Mouse (Mus musculus) cerebellum, postnatal 4 days (tissue): ENCODE results near the gene Slc16a7.

Source experiments
- DNase-seq, 2 experiments: peaks; one replicate each; pipeline ENCODE4 v3.0.0; 2022; ENCODE audit warnings: low spot score in 2 of 2, mixed read lengths in 1 of 2

The Slc16a7 gene

DNA sequence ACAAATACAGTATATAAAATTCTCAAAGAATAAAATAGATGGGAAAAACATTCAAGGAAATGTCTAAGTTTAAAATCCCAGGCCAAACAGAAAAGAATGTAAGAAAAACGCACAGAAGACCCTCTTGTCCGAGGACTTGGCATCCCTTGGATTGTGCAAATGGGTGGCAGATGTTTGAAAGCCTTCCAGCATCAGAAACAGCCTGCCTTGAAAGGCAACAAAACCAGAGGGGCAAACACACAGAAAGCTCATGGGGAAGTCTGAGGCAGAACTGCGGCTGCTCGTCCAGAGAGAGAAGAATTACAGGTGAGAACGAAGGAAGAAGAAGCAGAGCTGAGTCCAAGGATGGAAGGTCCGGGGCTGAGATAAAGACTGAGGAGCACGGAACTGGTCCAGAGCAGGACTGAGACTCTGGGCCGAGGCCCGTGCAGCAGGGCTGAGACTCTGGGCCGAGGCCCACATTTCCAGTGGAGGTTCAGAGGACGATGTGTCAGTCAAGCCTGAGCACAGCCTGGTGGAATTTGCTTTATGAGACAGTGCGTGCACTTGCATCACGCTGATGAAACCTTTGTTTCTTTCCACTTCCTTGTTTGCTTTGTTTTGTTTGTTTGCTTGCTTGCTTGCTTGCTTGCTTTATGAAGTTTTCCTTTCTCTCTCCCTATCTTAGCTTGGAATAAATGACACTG, 65.0 kb downstream of the Slc16a7 start:
- DNase-seq = peak in 1 of 2 experiments; percentile 22

DNA sequence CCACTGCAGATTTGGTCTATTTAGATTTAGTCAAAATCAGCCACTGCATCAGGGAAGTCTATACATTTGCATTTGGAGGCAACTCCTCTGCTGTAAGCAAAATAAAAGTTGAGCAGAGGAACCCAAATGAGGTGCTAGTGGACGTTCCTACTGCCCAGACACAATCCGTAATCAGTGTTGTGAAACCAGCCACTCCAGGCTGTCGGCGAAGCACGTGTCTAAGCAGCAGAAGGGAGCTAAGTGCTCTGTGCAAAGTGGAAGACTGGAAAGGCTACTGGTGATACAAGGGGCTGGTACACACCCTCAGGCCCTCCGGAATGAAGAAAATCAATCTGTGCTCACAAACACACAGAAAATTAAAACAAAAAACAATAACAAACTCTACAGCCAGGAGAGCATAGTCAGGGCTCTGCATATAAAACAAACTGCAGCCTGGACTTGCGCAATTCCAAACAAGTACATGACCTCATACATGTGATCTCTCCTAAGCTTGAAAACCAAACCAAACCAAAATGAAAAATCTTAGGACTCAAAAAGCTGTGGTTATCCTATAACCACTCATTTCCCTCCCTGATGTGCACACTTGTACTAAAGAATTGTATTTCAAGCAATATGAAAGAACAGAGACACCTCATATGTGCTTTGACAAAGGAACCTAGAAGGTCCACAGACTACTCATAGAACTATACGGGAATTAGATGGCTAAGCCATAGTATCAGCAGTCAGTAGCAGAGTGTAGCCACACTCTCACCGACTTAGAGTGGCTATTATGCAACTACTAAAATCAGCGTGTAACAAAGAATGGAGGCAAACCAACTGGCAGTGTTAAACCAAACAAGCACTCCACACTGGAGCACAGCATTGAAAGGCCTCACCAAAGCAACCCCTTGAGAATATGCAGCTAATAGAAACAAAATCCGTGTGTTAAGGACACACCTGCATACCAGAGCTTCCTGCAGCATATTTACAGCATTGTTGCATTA, 67.5 kb downstream of the Slc16a7 start:
- DNase-seq = no peak

DNA sequence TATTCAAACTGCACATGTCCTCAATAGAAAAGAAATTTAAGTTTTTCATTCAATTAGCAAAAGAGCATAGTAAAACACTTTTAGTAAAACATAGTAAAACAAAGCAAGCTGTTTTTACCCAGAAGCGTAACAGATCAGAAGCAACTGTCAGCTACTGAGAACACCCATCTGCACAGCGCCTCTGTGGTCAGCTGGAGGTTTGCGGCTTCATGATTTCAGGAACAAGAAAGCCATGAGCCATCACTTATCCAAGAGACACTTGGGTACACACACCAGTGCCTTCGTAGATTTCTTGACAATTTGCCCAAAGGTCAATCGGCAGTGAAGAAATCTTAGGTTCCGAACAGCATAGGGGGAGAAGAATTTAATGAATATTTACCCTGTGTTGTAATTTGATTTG, 71.9 kb downstream of the Slc16a7 start:
- no peak for DNase-seq

DNA sequence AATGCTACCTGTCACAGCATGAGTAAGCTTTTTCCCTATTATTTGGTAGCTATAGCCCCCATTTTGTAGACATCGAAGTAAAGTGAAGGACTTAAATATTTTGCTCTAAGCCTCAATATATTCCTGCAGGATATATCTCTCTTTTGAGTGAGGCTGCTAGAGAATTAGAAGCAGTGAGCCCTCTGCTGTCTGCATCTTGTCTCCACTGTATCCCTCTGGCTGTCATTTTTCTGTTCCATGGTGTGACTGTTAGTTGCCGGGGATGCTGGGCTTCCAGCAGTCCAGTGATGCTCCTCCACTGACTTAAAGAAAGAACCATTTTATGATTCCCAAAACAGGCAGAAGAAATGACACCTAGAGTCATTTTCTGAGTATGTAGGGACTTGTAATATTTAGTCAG, 78.4 kb downstream of the Slc16a7 start:
- no peak for DNase-seq

DNA sequence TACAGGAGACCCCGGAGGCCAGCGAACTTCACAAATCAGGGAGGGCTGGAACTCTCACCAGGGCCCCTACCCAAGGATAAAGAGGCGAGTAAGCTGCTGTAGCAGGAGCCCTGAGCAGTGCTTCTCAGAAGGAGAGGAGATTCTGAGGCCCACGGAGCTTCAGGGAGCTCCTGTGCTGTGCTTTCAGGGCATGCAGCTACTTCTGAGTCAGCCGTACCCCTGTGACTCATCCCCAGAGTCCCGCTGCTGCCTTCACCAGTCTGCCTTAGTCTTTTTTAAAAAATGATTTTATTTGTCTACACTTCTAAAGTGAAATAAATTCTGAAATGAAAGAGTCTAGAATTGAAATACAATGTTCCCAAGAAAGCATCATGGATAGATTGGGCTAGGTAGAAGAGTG, 91.2 kb downstream of the Slc16a7 start:
- DNase-seq = no peak

DNA sequence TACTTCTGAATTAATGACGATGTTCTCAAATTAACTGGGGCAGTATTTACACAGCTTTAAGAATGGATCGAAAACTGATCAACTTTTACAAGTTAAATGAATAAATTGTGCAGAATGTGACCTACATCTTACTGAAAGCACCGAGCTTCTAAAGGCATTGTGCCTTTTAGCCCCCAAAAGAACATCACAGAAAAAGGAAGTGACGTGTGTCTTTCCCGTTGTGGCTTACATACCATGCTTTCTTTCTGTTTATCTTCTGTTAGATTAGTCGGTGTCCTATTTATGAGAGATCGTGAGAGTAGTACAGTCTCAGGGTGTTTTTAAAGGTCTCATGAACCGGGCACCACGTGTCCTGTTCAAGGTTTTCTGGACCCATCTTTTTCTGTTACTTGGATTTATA, 98.9 kb downstream of the Slc16a7 start:
- DNase-seq = no peak

- DNase-seq = no peak
Observed at GRCm38 (mm10) chr10:125288560-125288959, 100.7 kb downstream of the Slc16a7 start.

GRCm38 (mm10) chr10:125285386-125285785, 103.9 kb downstream of the Slc16a7 start:
- no peak for DNase-seq

DNA sequence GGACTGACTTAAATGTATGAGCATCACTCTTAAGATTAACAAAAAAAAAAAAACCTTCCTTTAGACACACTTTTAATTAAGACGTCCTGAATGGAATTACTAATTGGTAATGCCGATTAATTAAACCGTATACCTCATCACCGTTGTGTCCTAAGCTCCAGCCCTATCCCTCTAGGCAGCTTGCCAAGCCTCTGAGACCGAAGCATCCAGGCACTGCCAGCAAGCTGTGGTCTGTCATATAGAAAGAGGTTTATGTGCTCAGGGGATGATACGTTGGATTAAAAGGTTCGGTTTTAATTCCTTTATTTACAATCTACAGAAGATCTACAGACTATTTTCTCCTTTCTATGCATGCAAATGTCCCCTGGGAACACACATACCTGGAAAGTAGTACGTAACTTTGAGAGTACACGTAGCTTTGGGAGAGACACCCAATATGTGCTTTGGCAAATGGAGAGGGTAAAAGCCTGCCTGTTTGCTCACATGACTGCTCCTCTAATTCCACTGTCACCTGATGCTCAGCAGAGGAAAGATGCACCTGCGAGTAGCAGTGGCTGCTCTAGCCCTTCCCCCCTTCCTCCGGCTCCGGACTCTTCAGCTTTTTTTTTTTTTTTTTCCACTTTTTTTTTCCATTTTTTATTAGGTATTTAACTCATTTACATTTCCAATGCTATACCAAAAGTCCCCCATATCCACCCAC, 114.0 kb downstream of the Slc16a7 start:
- peak in 1 of 2 experiments; percentile 16 for DNase-seq

- DNase-seq = no peak
Observed at GRCm38 (mm10) chr10:125274519-125275148, 114.6 kb downstream of the Slc16a7 start.

DNA sequence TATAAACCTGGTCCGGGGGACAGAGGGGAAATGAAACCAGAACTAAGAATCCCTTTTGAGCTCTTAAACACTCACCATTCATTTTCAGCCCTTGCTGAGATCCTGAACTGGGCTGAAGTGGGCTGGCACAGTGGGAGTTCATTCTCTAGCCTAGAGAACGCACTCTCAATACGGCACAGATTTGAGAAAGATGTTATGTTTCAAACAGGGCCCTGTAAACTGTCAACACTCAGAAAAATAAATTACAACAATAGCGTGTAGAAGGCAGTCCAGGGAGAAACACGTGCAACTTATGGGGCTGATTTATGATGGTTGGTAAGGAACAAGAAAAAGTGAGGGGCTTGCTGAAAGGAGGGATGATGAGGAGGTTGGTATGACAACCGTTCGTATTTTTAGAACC, 115.5 kb downstream of the Slc16a7 start:
- DNase-seq = no peak

- no peak for DNase-seq
Observed at GRCm38 (mm10) chr10:125271448-125271847, 117.8 kb downstream of the Slc16a7 start.

DNA sequence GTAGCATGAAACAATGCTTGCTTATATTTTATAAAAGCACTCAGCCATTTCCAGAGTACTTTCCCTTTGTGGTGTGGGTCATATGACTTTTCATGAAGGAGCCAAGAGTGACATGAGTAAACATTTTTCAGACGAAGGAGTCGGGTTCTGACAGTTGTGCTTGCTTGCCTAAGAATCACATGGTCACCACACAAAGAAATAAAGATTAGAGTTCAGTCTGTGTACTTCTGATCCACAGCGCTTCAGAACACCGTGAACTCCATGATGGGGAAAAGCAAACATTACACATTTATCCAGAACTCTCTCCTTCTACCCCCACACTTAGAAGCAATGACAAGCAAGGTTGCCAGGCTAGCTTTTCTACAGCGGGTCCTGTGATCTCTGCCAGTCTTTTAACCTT, 119.0 kb downstream of the Slc16a7 start:
- DNase-seq = no peak

DNA sequence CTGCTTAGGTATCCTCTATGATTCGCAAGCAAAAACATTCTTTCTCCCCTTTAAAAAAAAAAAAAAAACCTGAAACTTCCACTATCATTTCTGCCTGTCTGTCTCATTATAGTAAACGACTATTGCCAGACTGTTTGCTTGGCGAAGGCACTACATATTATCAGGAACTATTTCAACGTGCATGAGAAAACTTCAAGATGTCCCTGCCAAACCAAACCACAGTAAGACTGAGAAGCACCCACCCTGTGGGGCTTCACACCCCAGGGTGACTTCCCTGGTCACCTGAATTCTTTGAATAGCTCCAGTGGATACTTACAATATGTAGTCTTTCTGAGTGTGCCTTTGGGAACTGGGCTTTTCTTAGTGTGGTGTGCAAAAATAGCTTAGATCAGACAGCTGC, 122.9 kb downstream of the Slc16a7 start:
- DNase-seq = no peak

DNA sequence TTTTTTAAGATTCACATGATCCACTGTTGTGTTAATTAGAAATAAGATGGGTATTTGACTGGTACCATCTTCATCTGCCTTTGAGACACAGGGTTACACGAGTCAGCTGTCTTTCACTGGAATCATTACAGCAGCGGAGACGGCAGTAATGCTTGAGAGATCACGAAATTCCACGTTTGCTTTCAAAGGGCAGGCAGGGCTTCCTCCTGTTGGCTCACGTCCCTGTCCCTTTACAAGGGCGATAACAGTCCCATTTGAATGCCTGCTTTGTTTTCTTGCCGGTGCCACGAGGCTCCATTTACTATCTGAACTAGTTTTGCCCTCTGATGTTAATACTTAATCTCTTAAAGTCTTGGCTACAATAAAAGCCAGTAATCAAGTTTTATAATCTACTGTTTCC, 123.4 kb downstream of the Slc16a7 start:
- DNase-seq = no peak

DNA sequence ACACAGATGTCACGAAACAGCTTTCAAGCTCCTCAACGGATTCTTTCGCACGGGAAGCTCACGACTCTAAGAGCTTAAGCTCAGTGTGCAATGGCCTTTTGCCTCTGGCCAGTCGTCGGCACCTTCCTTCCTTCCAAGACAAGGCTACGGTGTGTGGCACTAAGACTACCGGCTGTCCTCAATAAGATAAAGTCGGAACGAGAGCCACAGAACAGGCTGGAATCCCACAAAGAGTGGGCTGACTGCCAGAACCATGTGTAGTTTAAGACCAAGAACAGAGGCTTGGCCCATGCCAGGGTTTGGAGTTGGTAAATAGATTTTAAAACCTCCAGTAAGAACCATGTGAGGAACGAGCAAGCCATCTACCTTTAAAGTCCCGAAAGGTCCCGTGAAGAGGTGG, 123.8 kb downstream of the Slc16a7 start:
- DNase-seq = peak in 1 of 2 experiments; percentile 29

DNA sequence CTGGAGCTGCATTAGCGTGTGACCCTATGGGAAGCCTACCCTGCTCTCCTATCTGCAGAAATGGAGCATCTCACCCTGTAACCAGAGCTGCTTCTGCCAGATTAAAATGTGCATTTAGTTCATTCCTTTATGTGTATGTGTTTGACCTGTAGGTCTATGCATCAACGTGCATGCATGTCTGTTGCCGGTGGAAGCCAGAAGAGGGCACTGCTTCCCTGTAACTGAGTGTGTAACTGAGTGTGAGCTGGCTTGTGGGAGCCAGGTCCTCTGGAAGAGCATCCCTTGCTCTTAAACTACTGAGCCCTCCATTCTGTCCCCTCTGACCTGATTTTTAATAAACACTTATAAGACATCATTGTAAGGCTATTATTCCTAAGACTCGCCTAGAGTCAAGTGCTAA, 124.3 kb downstream of the Slc16a7 start:
- peak in 1 of 2 experiments; percentile 48 for DNase-seq

GRCm38 (mm10) chr10:125255904-125256303, 133.4 kb downstream of the Slc16a7 start:
- DNase-seq = no peak

- no peak for DNase-seq
Observed at GRCm38 (mm10) chr10:125214536-125214935, 174.7 kb downstream of the Slc16a7 start.

GRCm38 (mm10) chr10:125213805-125214204, 175.5 kb downstream of the Slc16a7 start:
- DNase-seq = no peak

DNA sequence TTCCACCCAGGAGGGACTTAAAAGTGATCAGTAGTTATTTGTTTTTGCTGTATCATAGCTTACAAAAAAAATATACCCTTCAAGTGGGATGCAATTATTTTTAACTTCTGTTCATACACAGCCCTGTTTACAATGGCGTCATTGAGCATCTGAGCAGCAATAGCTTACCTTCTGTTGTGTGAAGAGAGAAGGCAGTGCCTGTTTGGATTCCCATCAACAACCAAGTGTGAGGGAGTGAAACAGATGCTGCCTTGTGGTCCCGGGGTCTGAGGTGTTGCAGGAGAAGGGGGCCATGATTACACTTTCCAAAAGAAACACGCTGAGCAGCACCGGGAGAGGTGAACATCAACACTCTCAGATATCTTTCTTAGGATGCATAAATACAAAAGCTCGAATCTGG, 201.7 kb downstream of the Slc16a7 start:
- DNase-seq = no peak

GRCm38 (mm10) chr10:125185387-125185786, 203.9 kb downstream of the Slc16a7 start:
- DNase-seq = no peak
